Mouse (Mus musculus): ENCODE results near the gene Cnnm1. TPM values are rescaled to one million over a fixed set of nuclear protein-coding genes. Genes with fewer than 3 reads are reported as not detected.

Cnnm1 gene
- polyA plus RNA-seq, 1 experiment from 2014 or later, result 0.56 TPM

- H3K27me3 ChIP-seq (ENCODE audit: control insufficient read depth, insufficient read depth, low read length), result peaks cover 13% of the 10 kb centered on the region; the same call in 1 of the 2 replicates
- DNase-seq (ENCODE audit: low spot score) (no peak), ATAC-seq (ENCODE audit: low FRiP score, low TSS enrichment) (no peak)
- no peak overlapping the region for H3K4me3 ChIP-seq (ENCODE audit: low read depth, low read length)
- no peak overlapping the region for H3K4me2 ChIP-seq (replicated peaks; ENCODE audit: low read depth)
- no peak overlapping the region for H3K27ac ChIP-seq (replicated peaks)
- 84% methylated on average over 5 of the region's 5 CpGs for WGBS
- no peaks in the 10 kb centered on the region for H3K9me3 ChIP-seq (ENCODE audit: control insufficient read depth, low read length)
- H3K4me1 ChIP-seq (replicated peaks; ENCODE audit: control insufficient read depth, insufficient read depth), result 0 out of 2 replicates have a peak, but pooled peaks cover 3% of the 10 kb centered on the region
- H3K36me3 ChIP-seq (ENCODE audit: control insufficient read depth, insufficient read depth, low read length), result no peaks in the 10 kb centered on the region
- H3K9ac ChIP-seq (ENCODE audit: low read length), result no peak overlapping the region
- no peak for TF ChIP-seq CTCF (IDR thresholded peaks at IDR 0.05; ENCODE audit: low read depth)
- no peak for TF ChIP-seq EP300 (optimal IDR thresholded peaks at IDR 0.05)
These were observed 2.7 kb downstream of the Cnnm1 start for GRCm38 (mm10) chr19:43442906-43443305.

- no peak for DNase-seq (ENCODE audit: low spot score)
- Histone ChIP-seq H3K4me3 (ENCODE audit: low read depth, low read length) (no peak overlapping the region), H3K27ac (replicated peaks) (no peak overlapping the region), H3K36me3 (ENCODE audit: control insufficient read depth, insufficient read depth, low read length) (no peaks in the 10 kb centered on the region), H3K4me2 (replicated peaks; ENCODE audit: low read depth) (no peak overlapping the region), H3K9me3 (ENCODE audit: control insufficient read depth, low read length) (no peaks in the 10 kb centered on the region), H3K27me3 (ENCODE audit: control insufficient read depth, insufficient read depth, low read length) (peaks cover 13% of the 10 kb centered on the region; the same call in 1 of the 2 replicates), H3K9ac (ENCODE audit: low read length) (no peak overlapping the region), H3K4me1 (replicated peaks; ENCODE audit: control insufficient read depth, insufficient read depth) (0 out of 2 replicates have a peak, but pooled peaks cover 3% of the 10 kb centered on the region)
- 55% methylated on average over 6 of the region's 6 CpGs for WGBS
- no peak for ATAC-seq (ENCODE audit: low FRiP score, low TSS enrichment)
- no peak for TF ChIP-seq CTCF (IDR thresholded peaks at IDR 0.05; ENCODE audit: low read depth)
- no peak for TF ChIP-seq EP300 (optimal IDR thresholded peaks at IDR 0.05)
These were observed 4.5 kb downstream of the Cnnm1 start for GRCm38 (mm10) chr19:43444636-43445205.

GRCm38 (mm10) chr19:43451563-43451962 is 11.3 kb downstream of the Cnnm1 start:
- DNase-seq (ENCODE audit: low spot score) (no peak), ATAC-seq (ENCODE audit: low FRiP score, low TSS enrichment) (no peak)
- 82% methylated on average over 10 of the region's 10 CpGs for WGBS
- Histone ChIP-seq H3K4me3 (ENCODE audit: low read depth, low read length) (no peak overlapping the region), H3K27ac (replicated peaks) (no peak overlapping the region), H3K27me3 (ENCODE audit: control insufficient read depth, insufficient read depth, low read length) (no peaks in the 10 kb centered on the region), H3K9me3 (ENCODE audit: control insufficient read depth, low read length) (no peaks in the 10 kb centered on the region), H3K36me3 (ENCODE audit: control insufficient read depth, insufficient read depth, low read length) (no peaks in the 10 kb centered on the region), H3K4me1 (replicated peaks; ENCODE audit: control insufficient read depth, insufficient read depth) (no peaks in the 10 kb centered on the region), H3K4me2 (replicated peaks; ENCODE audit: low read depth) (no peak overlapping the region), H3K9ac (ENCODE audit: low read length) (no peak overlapping the region)
- TF ChIP-seq CTCF (IDR thresholded peaks at IDR 0.05; ENCODE audit: low read depth) (no peak), EP300 (optimal IDR thresholded peaks at IDR 0.05) (no peak)

- ATAC-seq (ENCODE audit: low FRiP score, low TSS enrichment) (no peak), DNase-seq (ENCODE audit: low spot score) (no peak)
- H3K9ac ChIP-seq (ENCODE audit: low read length), result no peak overlapping the region
- H3K27ac ChIP-seq (replicated peaks), result no peak overlapping the region
- H3K27me3 ChIP-seq (ENCODE audit: control insufficient read depth, insufficient read depth, low read length), result no peaks in the 10 kb centered on the region
- 78% methylated on average over 5 of the region's 5 CpGs for WGBS
- H3K9me3 ChIP-seq (ENCODE audit: control insufficient read depth, low read length), result no peaks in the 10 kb centered on the region
- H3K4me2 ChIP-seq (replicated peaks; ENCODE audit: low read depth), result no peak overlapping the region
- TF ChIP-seq EP300 (optimal IDR thresholded peaks at IDR 0.05), result no peak
- no peak for TF ChIP-seq CTCF (IDR thresholded peaks at IDR 0.05; ENCODE audit: low read depth)
- H3K4me1 ChIP-seq (replicated peaks; ENCODE audit: control insufficient read depth, insufficient read depth), result no peaks in the 10 kb centered on the region
- H3K36me3 ChIP-seq (ENCODE audit: control insufficient read depth, insufficient read depth, low read length), result no peaks in the 10 kb centered on the region
- H3K4me3 ChIP-seq (ENCODE audit: low read depth, low read length), result no peak overlapping the region
These were observed 11.9 kb downstream of the Cnnm1 start for GRCm38 (mm10) chr19:43452176-43452575.

- H3K36me3 ChIP-seq (ENCODE audit: control insufficient read depth, insufficient read depth, low read length), result no peaks in the 10 kb centered on the region
- no peak for ATAC-seq (ENCODE audit: low FRiP score, low TSS enrichment)
- 66% methylated on average over 4 of the region's 4 CpGs for WGBS
These were observed 12.8 kb downstream of the Cnnm1 start for GRCm38 (mm10) chr19:43453025-43453424.

GRCm38 (mm10) chr19:43459948-43460347 is 19.7 kb downstream of the Cnnm1 start:
- H3K9me3 ChIP-seq (ENCODE audit: control insufficient read depth, low read length), result no peaks in the 10 kb centered on the region
- no peak overlapping the region for H3K9ac ChIP-seq (ENCODE audit: low read length)
- H3K27me3 ChIP-seq (ENCODE audit: control insufficient read depth, insufficient read depth, low read length), result no peaks in the 10 kb centered on the region
- H3K4me3 ChIP-seq (ENCODE audit: low read depth, low read length), result no peak overlapping the region
- no peaks in the 10 kb centered on the region for H3K4me1 ChIP-seq (replicated peaks; ENCODE audit: control insufficient read depth, insufficient read depth)
- no peak overlapping the region for H3K4me2 ChIP-seq (replicated peaks; ENCODE audit: low read depth)
- ATAC-seq (ENCODE audit: low FRiP score, low TSS enrichment) (no peak), DNase-seq (ENCODE audit: low spot score) (no peak)
- H3K36me3 ChIP-seq (ENCODE audit: control insufficient read depth, insufficient read depth, low read length), result no peaks in the 10 kb centered on the region
- no peak for TF ChIP-seq CTCF (IDR thresholded peaks at IDR 0.05; ENCODE audit: low read depth)
- whole genome bisulfite sequencing, result 59% methylated on average over 4 of the region's 4 CpGs
- no peak overlapping the region for H3K27ac ChIP-seq (replicated peaks)

More at GRCm38 (mm10) chr19:43453025-43453424, 12.8 kb downstream of the Cnnm1 start:
- DNase-seq (ENCODE audit: low spot score), result no peak
- H3K4me2 ChIP-seq (replicated peaks; ENCODE audit: low read depth), result no peak overlapping the region
- H3K27ac ChIP-seq (replicated peaks), result no peak overlapping the region
- H3K9ac ChIP-seq (ENCODE audit: low read length), result no peak overlapping the region
- no peaks in the 10 kb centered on the region for H3K4me1 ChIP-seq (replicated peaks; ENCODE audit: control insufficient read depth, insufficient read depth)
- H3K4me3 ChIP-seq (ENCODE audit: low read depth, low read length), result no peak overlapping the region
- no peaks in the 10 kb centered on the region for H3K27me3 ChIP-seq (ENCODE audit: control insufficient read depth, insufficient read depth, low read length)
- H3K9me3 ChIP-seq (ENCODE audit: control insufficient read depth, low read length), result no peaks in the 10 kb centered on the region
- no peak for TF ChIP-seq CTCF (IDR thresholded peaks at IDR 0.05; ENCODE audit: low read depth)
- no peak for TF ChIP-seq EP300 (optimal IDR thresholded peaks at IDR 0.05)
